Mouse (Mus musculus): ENCODE data around the gene Cacnb1. TPM values are rescaled to one million over a fixed set of nuclear protein-coding genes. Genes with fewer than 3 reads are reported as not detected.

The Cacnb1 gene
- total and polyA plus RNA-seq, 3 experiments, result 2.3 to 4.4 TPM; not detected in 1

DNA sequence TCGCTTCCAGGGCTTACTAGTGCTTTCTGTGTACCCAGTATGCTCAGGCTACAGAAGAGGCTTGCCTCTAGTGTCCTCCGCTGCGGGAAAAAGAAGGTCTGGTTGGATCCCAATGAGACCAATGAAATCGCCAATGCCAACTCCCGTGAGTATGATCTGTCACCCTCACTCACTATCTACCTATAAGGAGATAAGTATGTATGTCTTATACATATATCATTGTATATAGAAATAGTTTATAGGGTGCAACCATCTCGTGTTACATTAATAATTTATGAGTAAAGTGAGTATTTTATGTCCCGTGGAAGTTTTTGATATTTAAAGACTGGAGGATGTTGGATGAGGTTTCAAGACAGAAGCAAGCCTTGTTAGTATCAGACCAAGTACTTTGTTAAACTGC lies 5.0 kb upstream of the Cacnb1 start:
- H3K9ac ChIP-seq (ENCODE audit: control insufficient read depth, low read depth, low read length, poor library complexity, severe bottlenecking), result peak overlapping the region; percentile 96
- TF ChIP-seq SIN3A (IDR thresholded peaks at IDR 0.05; ENCODE audit: low read length), result 0 out of 2 replicates have a peak, but pooled peaks have one; percentile 41
- TF ChIP-seq USF2 (IDR thresholded peaks at IDR 0.05; ENCODE audit: borderline replicate concordance in 1 of 2, insufficient read depth in 1 of 2, low read depth in 1 of 2, low read length in 2 of 2), result no peak
- TF ChIP-seq MEF2A (IDR thresholded peaks at IDR 0.05; ENCODE audit: extremely low read depth, insufficient replicate concordance, low read depth, low read length, poor library complexity, severe bottlenecking), result no peak
- no peak for TF ChIP-seq NRF1 (IDR thresholded peaks at IDR 0.05; ENCODE audit: insufficient read depth, low read depth, low read length, poor library complexity, severe bottlenecking)
- TF ChIP-seq MXI1 (IDR thresholded peaks at IDR 0.05; ENCODE audit: low read depth, low read length), result no peak; the same call in 1 of the 2 replicates
- TF ChIP-seq ZMIZ1 (IDR thresholded peaks at IDR 0.05; ENCODE audit: low read depth, low read length), result no peak
- TF ChIP-seq ETS1 (IDR thresholded peaks at IDR 0.05; ENCODE audit: low read depth, low read length), result no peak
- no peak for TF ChIP-seq KAT2A (conservative IDR thresholded peaks at IDR 0.05; ENCODE audit: low read depth, low read length)
- no peak for TF ChIP-seq MAX (IDR thresholded peaks at IDR 0.05; ENCODE audit: low read length)
- TF ChIP-seq RCOR1 (IDR thresholded peaks at IDR 0.05; ENCODE audit: low read depth, low read length), result no peak
- TF ChIP-seq TAL1 (IDR thresholded peaks at IDR 0.05; ENCODE audit: low read length), result no peak
- TF ChIP-seq GATA1 (IDR thresholded peaks at IDR 0.05; ENCODE audit: low read depth, low read length), result no peak
- no peak for TF ChIP-seq MYC (IDR thresholded peaks at IDR 0.05; ENCODE audit: low read depth, low read length)
- no peak for TF ChIP-seq MAFK (IDR thresholded peaks at IDR 0.05; ENCODE audit: borderline replicate concordance, low read depth, low read length)
- no peak for TF ChIP-seq POLR2AphosphoS5 (IDR thresholded peaks at IDR 0.05; ENCODE audit: borderline replicate concordance, low read depth, low read length)
- peak; percentile 68 for TF ChIP-seq POLR2AphosphoS2 (IDR thresholded peaks at IDR 0.05; ENCODE audit: low read length)
- no peak for TF ChIP-seq BHLHE40 (IDR thresholded peaks at IDR 0.05; ENCODE audit: borderline replicate concordance, low read depth, low read length)
- no peak for TF ChIP-seq USF1 (IDR thresholded peaks at IDR 0.05; ENCODE audit: low read depth, low read length)
- TF ChIP-seq E2F4 (IDR thresholded peaks at IDR 0.05; ENCODE audit: borderline replicate concordance, low read depth, low read length), result no peak
- no peak for TF ChIP-seq TBP (IDR thresholded peaks at IDR 0.05; ENCODE audit: low read depth, low read length)
- TF ChIP-seq CHD1 (IDR thresholded peaks at IDR 0.05; ENCODE audit: low read depth, low read length), result peak; percentile 87; the same call in 1 of the 2 replicates
- TF ChIP-seq POLR2A (IDR thresholded peaks at IDR 0.05; ENCODE audit: control insufficient read depth in 1 of 2, insufficient read depth in 1 of 2, low read depth in 1 of 2, low read length in 2 of 2, poor library complexity in 1 of 2), result no peak; a peak in 1 of 4 replicates
- TF ChIP-seq NELFE (IDR thresholded peaks at IDR 0.05; ENCODE audit: low read depth, low read length), result no peak
- TF ChIP-seq CHD2 (IDR thresholded peaks at IDR 0.05; ENCODE audit: low read length), result no peak
- H3K36me3 ChIP-seq (ENCODE audit: control insufficient read depth in 1 of 2, insufficient read depth in 2 of 2, low read length in 2 of 2), result peaks cover 12 to 20% of the 10 kb centered on the region in 2 experiments
- peak; percentile 52 for DNase-seq (ENCODE audit: low read depth, low spot score)
- H3K27me3 ChIP-seq (ENCODE audit: control insufficient read depth in 1 of 2, insufficient read depth in 2 of 2, low read length in 2 of 2), result no peaks in the 10 kb centered on the region
- no peaks in the 10 kb centered on the region for H3K9me3 ChIP-seq (replicated peaks; ENCODE audit: insufficient read depth, low read length)
- peak overlapping the region; percentile 90 for H3K27ac ChIP-seq (ENCODE audit: control insufficient read depth, low read depth, low read length)
- H3K4me3 ChIP-seq (ENCODE audit: control insufficient read depth in 1 of 2, insufficient read depth in 1 of 2, low read depth in 2 of 2, low read length in 2 of 2), result peak overlapping the region; percentile 81 to 93
- H3K79me2 ChIP-seq (ENCODE audit: control insufficient read depth, insufficient read depth, low read length, poor library complexity), result peaks cover 24% of the 10 kb centered on the region
- peaks cover 6 to 22% of the 10 kb centered on the region in 2 experiments; a peak in 3 of 4 replicates for H3K4me1 ChIP-seq (ENCODE audit: control insufficient read depth in 1 of 2, insufficient read depth in 2 of 2, low read length in 2 of 2)

All from MEL (cell line).